Mouse (Mus musculus) urinary bladder, postnatal 25 days (tissue): ENCODE results near the gene Ufsp2.

Experiments used
- DNase-seq: peaks from one replicate; pipeline ENCODE4 v3.0.0; 2022; ENCODE audit warnings: low spot score

Gene Ufsp2

DNA sequence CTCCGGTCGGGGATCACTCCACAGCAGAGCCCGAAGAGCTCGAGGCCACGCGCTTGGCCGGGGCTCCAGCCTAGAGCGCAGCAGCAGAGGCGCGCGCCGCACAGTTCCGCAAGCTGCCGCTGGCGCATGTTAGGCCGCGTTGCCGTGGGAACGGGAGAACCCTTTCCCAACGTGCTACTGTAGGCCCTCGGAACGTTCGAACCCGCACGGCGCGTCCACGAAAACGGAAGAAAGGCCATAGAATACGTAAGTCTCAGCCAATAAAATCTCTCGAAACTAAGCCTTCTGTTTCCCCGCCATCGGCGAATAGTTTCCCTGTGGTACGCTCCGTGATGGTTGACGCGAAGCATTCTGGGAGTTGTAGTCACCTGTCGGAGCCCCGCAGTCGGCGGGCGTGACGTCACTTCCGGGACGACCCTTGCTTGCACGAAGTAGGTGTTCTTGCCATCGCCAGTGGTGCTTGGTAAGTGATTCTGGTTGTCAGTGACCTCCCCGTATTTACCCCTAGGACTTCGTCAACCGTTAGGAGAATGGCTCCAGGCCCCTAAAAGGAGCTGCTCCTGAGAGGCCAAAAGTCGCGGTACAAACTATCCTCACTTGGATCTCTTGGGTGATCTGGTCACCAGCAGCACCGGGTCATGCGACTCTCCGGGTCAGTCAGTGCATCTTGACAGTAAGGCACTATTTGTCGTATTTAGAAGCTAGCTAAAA is at the start of gene Ufsp2, which contains the start of gene 1700029J07Rik:
TSS of gene Ufsp2 (plus strand) at position 403 of the 711 bp plus-strand sequence.
TSS of gene 1700029J07Rik (minus strand) at position 127 of the 711 bp plus-strand sequence.
- DNase-seq: peak; percentile 97

DNA sequence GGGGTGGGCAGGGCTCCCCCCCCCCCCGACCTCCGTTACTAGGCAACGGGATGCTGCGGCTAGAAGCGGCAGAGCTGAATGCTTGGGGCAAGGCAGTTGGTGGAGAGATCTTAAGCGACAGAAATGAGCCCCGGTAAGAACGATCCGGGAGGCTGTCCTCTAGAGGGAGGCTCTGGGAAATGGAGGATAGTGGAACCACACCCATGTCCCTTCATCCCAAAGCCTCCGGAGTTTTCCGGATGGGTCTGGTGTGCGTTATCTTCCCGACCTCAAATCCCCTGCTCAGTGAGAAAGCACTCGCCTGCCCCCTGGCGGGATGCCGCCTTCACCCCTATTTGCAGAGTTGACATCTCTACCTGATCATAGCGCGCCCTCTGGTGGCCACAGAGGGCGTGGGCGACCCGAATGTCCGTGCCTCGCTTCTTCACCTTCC is 40.7 kb upstream of the Ufsp2 start, which contains the start of gene Ccdc110:
TSS of gene Ccdc110 (plus strand) at position 38 of the 433 bp plus-strand sequence.
- DNase-seq: peak; percentile 99

GRCm38 (mm10) chr8:45936986-45937385 is 38.3 kb upstream of the Ufsp2 start:
- no peak for DNase-seq

GRCm38 (mm10) chr8:45946283-45946682 is 29.0 kb upstream of the Ufsp2 start:
- DNase-seq: no peak

GRCm38 (mm10) chr8:45950622-45951021 is 24.7 kb upstream of the Ufsp2 start:
- DNase-seq: no peak

DNA sequence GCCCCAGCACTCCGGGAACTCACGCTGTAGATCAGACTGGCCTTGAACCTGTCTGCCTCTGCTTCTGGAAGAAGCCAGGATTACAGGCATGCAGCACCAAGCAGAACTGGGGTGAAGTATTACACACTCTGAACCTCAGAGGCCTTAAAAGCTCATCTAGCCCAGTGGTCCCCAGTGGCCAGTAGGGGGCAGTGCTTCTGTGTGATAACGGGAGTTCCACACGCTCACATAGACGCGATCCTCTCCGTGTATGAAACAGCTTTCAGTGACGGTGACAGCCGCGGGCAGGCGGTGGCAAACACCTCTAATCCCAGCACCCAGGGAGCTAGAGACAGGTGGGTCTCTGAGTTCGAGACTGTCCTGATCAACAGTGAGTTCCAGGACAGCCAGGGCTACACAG is 4.4 kb upstream of the Ufsp2 start:
- DNase-seq: no peak

DNA sequence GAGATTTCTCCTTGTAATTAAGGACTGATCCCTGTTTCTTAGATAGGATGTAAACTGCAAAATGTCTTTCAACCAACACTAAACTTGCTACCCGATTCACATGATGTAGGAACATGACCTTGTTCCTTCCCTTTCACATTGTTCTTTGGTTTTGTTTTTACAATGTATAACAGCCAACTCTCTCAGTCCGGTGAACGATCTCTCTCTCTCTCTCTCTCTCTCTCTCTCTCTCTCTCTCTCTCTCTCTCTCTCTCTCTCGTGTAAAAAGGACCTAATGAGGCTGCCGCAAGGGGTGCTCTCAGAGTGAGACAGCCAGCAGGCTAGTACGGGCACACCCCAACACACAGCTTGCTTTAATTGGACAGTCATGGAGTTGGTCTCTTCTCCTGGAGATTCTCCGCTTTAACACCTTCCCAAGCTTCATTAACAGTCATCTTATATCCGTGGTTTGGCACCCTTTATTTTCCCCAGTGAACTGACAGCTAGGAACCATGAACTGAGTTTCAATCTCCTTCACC is 1.3 kb upstream of the Ufsp2 start:
- no peak for DNase-seq

GRCm38 (mm10) chr8:45975837-45976468 is 625 bp downstream of the Ufsp2 start:
- no peak for DNase-seq

DNA sequence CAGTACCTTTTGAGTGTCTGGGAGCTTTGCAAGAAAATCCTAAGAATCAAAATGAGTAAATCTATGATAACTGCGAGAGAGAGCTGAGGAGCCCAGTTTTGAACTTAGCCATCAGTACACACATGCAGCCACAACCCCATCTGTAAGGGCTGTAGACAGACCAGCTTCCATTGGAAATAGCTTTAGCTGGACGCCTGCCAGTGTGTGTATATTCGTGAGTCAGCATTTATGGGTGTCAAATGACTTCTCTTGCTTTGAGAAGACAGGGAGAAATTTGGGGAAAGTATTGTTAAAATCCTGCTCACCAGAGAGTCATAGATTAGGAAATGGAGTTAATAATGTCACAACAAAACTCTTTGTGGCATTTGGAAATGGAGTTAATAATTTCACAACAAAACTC is 11.3 kb downstream of the Ufsp2 start:
- DNase-seq: no peak

DNA sequence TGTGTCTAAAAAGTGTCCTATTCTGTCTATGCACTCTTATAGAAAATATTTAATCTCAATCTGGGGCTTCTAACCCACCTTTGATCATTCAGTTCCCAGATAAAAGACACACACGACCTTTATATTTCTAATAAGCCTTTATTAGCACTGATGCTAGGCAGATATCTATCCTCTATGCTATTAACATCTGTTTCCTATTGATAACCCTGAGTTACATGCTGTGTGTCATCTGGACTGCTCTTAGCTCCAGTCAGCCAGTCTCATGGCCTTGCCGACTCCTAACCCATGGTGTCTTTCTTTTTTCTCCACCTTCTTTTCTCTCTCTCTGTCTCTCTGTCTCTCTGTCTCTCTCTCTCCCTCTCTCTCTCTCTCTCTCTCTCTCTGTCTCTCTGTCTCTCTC is 12.9 kb downstream of the Ufsp2 start:
- no peak for DNase-seq

GRCm38 (mm10) chr8:45990631-45991310 is 15.4 kb downstream of the Ufsp2 start:
- no peak for DNase-seq

- DNase-seq: no peak
Observed at GRCm38 (mm10) chr8:45994111-45994510, 18.8 kb downstream of the Ufsp2 start.

- DNase-seq: no peak
Observed at GRCm38 (mm10) chr8:45995576-45995975, 20.2 kb downstream of the Ufsp2 start.

- no peak for DNase-seq
Observed at GRCm38 (mm10) chr8:45998228-45998627, 22.9 kb downstream of the Ufsp2 start.

GRCm38 (mm10) chr8:45999138-45999783 is 23.9 kb downstream of the Ufsp2 start, which contains the start of gene Lrp2bp:
TSS of gene Lrp2bp (plus strand) at chr8:45999303.
- DNase-seq: peak; percentile 13

DNA sequence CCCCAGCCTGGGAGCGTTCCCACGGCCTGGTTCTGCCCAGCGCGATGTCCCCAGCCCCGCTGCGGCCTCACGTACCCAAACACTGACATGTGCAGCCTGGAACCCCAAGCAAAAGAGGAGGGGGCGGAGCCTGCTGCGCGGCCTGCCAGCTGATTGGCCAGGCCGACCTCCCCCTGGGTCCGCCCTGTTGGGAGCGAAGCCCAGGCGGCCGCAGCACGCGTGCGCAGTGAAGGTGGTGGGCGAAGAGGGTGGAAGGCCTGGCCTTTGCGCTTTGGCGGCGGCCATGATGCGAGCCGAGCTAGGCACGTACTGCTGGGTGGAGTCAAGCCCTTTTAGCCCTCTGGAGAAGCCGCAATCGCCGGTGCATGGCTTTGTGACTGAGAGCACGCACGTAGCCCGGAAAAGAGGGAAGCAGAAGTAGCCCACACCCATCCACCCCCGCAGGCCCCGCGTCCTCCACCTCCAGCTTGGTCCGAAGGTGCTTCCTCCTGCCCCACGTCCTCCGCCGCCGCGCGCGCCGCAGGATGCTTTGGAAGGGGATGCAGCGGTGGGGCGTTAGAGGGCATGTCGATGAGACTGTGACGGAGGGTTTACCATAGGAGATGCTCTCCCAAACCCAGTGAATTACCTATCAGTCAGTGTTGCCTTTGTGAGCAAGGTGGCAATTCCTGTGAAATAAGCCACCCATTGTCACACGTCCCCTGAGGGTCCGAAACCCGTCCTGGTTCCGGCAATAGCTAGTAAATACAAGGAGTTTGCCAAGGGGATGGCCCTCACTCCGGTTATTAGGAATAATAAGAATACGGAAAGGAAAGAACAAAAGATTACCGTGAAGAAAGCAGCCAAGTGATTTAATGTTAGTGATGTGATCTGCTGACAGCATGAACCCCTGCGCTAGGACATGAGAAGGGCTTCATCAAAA is 24.7 kb downstream of the Ufsp2 start:
- DNase-seq: peak; percentile 98

GRCm38 (mm10) chr8:46005596-46005995 is 30.3 kb downstream of the Ufsp2 start, which contains the start of gene Ankrd37:
TSS of gene Ankrd37 (minus strand) at chr8:46005707.
- no peak for DNase-seq

DNA sequence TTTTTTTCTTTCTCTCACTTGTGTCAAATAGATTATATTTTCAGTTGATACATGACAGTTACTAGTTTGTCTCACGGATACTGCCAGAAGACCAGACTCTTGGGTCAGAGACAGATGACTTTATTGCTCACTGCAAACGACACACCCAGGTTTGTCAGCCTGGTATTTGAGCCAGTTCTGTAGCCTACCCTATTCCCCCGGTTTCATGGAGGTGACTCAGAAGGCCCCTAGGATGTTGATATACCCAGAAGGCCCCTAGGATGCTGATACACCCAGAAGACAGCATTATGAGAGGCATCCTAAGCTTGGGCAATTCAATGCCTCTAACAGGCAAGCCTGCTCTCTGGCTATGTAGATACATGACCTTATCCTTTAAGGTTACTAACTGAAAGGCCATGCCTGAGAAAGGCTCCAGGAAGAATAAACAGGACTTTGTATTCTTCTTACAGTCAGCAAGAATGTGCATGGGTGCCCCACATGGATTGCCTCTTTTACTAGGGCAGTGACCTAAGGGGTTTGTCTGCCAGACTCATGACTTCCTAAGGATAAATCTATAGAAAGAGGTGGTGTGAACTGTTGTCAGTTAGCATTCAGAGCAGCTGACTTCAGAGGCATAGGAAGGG is 31.8 kb downstream of the Ufsp2 start:
- no peak for DNase-seq

DNA sequence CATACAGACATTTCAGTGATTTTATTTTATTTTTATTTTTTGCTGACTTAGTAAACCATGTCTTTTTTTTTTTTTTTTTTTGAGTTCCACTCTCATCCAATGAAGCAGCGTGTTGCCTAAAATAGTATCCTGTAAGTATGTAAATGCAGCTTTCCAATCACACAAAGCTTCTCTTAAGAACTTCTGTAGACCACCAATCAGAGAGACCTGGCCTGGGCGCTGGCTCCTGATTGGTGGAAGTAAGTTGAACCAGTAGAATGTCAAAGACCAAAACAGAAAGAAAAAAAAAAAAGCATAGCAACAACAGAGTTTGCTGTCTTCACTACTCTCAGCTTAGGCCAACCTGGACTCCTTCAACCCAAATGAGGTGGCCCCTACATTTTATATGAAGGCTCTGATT is 35.0 kb downstream of the Ufsp2 start:
- no peak for DNase-seq
